Mouse (Mus musculus): ENCODE data around the gene Znrf3.

Gene Znrf3

DNA sequence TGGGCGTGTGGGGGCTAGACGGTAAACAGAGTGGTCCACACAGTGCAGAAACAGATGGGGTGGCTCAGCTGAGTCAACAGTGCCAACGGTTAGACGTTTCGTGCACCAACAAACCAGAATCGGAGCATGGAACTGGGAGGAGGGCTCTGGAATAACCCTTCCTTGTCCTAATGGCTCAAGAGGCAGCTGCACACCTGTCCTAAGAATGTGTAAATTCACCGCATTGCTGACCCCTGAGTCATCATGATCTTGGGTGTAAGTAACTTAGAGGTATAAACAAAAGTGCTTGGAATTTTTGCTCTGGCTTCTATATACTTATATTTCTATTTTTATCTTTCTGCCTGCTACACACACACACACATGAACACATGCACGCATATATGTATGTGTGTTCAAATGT is 202.5 kb downstream of the Znrf3 start:
- DNase-seq (ENCODE audit: low read depth, low spot score) = peak; percentile 30

DNA sequence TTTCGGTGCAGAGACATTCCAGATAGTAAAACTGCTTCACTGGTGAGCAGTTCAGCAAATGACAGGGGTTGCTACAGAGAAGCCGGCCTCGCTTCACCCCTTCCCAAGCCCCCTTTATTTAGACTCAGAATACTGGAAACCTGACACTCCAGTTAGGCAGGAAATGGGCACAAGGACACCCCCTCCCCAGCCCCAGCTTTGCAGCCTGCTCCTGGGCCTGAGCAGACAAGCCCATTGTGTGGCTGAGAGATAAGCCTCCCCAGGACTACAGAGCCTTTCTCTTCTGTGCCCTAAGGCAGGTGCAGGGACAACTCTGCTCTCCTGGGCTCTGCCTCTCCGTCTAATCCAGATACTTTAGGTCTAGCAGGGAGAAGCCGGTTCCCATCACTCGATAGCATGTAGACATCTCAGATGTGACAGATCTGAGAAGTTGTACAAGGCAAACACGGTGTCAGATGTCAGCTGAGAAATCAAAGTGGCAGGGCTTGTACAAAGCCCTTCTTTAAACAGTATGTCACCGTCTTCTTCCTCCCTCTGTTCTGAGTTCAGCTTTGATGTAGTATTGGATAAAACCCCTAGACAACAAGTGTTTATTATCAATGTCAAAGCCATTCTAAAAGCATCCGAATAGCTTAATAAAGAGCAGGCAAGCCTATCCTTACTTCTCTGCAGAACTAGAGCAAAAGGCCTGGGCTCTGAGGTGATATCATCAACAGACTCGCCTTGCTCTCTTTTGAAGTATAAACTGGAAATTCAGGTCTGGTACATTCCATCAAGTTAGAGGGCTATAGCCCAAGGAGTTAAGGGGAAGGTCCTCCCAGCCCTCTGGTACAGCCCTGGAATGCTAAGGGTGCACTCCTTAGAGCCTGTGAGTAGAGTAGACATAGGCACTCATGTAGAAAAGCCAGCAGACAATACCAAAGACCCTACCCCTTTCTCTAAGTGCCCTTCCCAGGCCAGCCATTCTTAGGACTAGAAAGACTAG is 204.6 kb downstream of the Znrf3 start:
- peak; percentile 35 for DNase-seq (ENCODE audit: low read depth, low spot score)

Data from ZHBTc4 (cell line).